Mouse (Mus musculus) layer of hippocampus, adult 18-20 months (tissue): ENCODE measurements around the gene Traf5. TPM values are rescaled to one million over a fixed set of nuclear protein-coding genes. Genes with fewer than 3 reads are reported as not detected.

ENCODE experiments used
- DNase-seq, 2 experiments: peaks; one replicate each; pipeline ENCODE4 v3.0.0; 2022; ENCODE audit warnings: low spot score in 2 of 2
- long read RNA-seq: library from polyadenylated mRNA; stranded (forward); transcript quantifications from one replicate; pipeline ENCODE4 v2.0.0, GENCODE M21; 2021
- total RNA-seq, 2 experiments: library from RNA; stranded (reverse); gene quantifications; 2 replicates each; pipeline ENCODE4 v1.2.3; 2021

Traf5 gene
- 1 to 10 TPM; 3.3 to 4.6 TPM for total RNA-seq
- long read RNA-seq, partial matches to known transcripts: 0 of 1 reads
- long read RNA-seq, other reads (novel, unspliced or antisense): 1 of 1 reads

DNA sequence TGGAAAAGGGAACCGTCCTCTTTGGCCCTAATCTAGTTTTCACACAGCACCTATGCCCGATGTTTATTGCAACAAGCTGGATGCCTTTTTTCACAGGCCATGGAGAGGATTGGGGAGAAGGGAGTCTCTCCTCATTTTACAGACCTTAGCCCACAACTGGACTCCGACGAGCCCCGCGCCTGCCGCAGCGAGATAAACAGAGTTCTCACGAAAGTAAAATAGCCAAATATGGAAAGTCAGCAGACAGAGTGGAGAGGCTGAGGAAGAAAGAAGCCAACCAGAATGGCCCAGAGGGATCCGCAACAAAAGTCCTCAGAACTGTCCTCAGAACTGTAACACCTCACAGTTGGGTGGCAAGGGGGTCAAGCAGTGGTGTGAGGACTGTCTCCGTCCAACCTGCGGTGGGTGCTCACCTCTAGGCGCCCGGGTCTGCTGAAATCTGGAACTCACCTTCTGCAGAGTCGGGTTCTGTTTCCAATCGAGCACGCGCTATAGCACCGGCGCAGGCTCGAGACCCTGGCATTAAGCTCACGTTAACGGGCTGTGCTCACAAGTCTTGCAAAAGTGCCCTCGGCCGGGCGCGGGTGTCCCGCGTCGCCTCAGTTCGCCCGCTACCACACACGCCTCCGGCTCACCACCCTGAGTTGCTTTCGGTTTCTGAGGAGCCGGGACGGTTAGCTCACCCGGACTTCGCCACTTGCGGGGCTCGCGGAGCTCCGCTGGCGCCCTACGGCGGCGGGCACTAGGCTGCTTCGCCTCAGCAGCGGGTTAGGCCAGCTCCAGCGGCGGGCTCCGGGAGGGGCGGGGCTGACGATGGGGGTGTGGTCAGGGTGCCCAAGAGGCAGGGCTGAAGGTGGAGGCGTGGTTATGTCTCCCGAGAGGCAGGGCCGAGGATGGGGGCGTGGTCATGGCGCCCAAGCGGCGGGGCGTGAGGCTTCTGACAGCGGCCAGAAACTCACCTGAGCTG is at the start of gene Traf5:
Gene Traf5 (minus strand): TSS at position 754 of the 967 bp plus-strand sequence.
- DNase-seq: peak; percentile 87 to 94

DNA sequence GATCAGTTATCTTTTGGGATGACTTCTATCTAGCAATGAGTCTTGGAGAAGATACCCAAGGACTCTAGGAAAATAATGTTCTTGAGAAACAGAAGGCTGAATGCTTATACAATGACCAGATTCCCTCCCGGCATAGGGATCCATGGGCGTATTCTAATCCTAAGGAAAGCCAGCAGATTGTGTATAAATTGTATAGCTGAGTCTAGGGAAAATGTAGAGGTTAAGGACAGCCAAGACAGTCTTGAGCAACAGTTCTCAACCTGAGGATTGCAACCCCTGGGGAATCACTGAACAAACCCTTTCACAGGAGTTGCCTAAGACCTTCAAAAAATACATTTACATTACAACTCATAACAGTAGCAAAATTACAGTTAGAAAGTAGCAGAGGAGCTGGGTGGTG is 48.0 kb upstream of the Traf5 start:
- DNase-seq: no peak

DNA sequence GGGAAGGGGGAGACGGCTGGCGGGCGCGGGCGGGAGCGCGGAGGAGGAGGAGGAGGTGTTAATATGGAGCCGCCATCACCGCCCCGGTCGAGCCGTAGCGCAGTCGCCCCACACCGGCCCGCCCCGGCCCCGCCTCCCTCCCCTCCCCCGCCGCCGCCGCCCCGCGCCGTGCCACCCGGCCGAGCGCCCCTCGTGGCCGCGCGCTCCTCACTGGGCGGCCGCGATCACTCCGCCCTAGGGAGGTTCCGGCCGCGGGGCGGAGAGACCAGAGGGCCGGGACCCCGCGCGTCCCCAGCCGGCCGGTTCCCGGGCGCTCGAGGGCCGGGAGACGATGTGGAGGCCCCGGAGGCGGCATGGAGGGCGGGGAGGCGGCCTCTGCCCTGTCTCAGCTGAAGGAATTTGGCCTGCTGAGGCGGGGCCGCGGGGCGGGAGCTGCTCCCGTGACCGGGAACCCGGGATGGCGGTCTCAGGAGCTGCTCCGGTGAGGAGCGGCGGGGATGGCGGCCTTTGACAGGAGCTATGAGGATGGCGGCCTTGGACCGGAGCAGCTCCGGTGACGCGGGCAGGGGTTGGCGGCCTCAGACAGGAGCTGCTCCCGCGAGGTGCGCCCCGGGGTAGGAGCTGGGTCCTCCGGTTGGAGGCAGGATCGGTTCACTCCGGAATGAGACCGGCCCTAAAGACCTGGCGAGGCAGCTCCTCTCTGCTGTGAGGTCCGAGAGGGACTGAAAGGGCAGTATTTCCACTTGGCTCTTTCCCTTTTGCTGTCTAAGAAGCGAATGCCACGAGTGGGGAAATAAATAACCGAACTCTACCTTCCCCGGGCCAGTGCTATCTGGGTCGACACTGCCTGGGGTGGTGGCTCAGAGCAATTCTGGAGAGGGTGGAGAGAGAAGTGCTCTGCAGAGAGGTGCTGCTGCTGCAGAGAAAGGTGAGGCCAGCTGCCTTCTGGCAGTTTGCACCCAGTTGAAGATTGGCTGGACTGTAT is 45.9 kb upstream of the Traf5 start, which contains the start of gene Rcor3:
Gene Rcor3 (minus strand): TSS at position 137 of the 985 bp plus-strand sequence.
- peak; percentile 60 to 80 for DNase-seq

DNA sequence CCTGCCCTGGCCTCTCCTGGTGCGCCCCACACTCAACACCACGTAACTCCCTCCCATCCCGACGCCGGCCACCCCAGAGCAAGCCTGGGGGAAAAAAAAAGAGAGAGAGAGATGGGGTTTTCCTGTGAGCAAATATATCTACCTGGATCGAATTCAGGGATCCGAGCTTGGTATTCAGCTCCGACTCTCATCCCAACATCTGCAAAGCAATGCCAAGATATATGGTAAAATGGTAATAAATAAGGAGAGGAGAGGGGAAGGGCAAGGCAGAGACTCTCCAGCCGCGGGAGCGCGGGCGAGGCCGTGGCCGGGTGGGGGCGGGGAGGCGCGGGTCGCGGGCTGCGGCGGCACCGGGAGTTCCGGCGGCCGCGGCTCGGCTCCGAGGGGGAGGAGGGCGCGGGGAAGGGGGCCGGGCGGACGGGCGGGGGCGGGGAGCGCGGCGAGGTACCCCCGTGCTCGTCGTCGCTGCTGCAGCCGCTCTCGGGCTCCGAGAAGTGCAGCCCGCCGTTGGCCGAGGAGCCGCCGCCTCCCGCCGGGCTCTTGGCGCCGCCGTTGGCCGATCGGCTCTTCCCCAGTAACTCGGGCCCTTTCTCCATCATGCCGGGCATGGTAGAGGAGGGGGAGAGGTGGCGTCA is 45.0 kb upstream of the Traf5 start:
- DNase-seq: peak in 1 of 2 experiments; percentile 26

DNA sequence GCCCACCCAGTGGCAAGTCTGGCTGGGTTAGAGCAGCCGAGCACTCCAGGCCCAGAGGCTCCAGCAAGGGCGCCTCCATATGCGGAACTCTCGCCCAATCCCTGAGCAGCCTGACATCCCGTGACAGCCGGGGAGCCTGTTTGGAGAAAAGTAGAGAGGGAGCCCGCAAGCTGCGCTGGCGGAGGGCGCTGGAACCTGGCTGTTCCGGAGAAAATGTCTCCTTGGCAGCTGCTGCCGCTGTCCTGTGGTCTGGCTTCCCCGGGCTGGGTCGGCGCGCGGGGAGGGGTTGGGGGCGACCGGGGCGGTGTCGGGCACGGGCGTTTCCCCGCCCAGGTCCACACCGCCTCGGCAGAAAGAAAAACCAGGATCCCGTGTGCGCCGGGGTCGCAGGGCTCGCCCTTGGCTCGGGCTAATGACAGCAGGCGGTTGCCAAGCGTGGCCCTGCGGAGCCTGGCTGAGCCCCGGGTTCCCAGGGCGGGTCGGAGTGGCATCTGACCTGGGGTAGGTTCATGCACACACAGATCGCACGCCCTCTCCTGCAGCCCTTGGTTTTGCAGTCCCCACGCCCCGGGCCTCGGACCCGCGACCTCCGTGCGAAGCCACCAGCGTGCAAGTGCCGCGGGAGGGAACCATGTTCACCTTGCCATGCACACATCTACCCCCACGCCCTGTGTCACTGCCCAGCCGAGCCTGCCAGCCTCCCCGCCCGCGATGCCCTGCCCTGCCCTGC is 44.4 kb upstream of the Traf5 start:
- peak; percentile 75 to 87 for DNase-seq

DNA sequence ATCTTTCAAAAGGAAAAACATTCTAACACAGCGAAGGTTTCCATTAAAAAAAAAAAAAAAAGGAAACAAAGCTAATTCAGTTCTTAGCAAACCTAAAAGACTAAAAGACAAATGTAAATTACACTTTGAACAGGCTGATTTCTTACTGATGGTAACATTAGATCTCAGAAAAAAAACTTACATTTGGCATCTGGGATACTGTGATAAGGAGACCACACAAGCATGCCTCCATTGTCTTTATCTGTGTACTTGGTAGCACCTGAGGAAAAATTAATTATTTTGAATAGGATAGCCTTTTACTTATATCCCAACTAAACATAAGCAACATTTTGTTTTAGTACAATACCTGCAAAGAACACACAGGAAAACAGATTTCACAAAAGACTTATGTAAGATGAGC is 37.8 kb upstream of the Traf5 start:
- no peak for DNase-seq

DNA sequence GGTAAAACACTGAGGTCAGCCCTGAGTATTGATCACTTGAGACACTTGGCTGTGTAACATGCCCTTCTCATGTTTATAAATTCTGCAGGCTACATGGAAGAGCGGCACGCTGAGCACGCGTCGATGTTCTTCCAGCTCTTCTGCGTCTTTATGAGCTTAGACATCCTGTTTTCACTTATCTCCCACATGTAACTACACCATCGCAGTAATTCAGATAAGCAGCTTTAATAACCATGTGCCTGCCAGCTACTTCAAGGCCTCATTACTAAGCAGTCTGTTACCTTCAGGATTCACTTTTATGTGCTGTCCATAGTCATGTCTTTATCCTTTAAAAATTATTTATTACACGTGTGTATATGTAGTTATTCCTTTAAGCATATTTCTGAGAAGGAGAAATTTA is 36.0 kb upstream of the Traf5 start:
- DNase-seq: no peak

DNA sequence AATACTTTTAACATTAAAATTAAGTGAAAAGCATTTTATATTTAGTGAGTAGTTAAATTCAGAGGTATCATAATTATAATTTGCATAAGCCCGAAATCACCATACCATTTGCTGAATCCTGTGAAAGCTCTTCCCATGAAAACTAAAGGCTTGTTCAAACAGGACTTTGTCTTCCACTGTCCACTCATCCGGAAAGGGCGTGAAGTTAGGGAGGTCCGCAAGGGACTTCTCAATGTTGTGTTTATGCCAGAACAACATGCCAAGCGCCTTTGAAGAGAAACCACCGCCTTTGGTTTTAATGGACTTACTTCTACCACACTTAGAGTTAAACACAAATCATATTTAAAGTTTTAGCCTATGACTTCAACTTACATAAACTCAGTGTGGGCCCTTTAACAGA is 33.4 kb upstream of the Traf5 start:
- no peak for DNase-seq

DNA sequence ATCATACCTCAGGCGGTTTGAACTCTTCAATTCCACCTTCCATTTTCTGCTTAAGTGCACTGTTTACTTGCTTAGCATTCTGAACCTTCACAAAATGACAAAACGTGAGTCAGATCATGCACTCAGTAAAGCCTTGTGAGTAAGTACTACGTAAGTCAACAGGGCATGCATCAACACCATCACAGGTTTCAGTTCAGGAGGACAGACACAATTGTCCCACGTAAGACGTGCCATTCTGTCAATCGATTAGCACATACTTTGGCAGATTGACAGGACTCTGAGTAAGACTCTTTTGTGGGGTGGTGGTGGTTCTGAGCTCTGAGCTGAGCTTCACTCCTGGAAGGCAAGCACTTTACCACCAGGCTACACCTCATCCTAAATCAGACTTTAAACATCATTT is 23.9 kb upstream of the Traf5 start:
- DNase-seq: no peak

DNA sequence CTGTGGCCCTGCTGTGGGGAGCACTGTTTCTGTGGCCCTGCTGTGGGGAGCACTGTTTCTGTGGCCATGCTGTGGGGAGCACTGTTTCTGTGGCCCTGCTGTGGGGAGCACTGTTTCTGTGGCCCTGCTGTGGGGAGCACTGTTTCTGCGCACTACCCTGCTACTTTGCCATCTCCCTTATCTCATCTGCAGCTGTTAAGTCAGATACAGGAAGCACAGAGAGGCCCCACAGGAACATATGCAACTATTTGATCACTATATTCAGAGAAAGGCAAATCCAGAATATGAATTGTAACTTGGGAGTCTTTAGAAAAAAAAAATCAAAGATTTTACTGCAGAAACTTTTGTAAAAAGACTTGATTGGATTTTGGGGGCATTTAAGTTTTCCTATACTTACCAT is 23.0 kb upstream of the Traf5 start:
- DNase-seq: no peak

DNA sequence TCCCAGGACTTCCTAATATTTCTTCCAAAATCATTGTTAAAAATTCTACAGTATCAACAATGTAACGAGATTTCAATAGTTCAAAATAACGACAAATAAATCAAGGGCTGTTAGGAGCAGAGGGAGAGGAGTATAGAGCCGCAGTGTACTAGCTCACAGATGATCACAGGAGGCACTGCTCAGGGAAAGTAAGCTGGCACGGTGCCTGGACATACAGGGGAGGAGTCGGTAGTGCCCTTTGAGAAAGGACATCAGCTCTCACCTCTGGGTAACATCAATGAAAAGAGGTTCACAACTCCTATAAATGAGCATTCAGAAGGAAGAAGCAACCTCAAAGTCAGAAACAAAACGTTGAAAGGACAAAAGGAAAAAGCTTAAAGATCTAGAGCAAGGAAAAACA is 16.8 kb upstream of the Traf5 start:
- no peak for DNase-seq

DNA sequence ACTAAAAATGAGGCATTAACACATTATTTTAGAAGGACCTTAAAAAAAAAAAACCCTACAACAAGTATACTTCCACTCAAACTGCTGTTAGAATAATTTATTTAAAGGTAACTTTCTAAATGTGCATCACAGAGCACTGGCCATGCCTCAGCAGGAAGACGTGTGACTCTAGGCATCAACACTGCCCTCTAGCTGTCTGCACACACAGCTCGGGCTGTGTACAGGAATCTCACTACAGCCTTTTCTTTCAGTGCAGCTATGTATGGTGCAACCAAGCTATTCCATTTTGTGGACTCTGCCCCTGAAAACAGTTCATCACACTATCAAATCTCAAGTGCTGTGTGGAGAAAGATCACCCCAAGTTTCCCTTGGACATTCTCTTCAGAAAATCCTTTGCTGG is 15.0 kb upstream of the Traf5 start:
- peak in 1 of 2 experiments; percentile 42 for DNase-seq

DNA sequence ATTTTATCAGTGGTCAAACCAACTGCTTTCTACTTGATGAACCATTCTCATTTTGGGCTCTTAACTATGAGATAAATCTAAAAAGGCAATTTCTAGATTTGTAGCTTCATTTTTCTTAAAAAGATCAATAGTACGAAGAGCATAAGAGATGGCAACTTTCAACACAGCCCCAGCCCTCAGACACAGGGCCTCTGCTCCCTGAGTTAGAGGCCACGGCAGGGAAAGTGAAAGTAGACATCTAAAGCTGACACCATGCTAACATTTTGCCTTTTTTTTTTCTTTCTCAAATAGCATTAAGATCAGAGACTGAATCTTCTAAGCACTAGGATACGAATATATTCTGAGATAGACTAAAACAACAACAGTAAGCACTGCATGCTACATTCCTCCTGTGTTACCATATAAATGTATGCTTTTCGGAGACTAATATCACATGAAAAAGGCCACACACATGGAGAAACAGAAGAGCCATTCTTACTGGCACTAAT is 13.6 kb upstream of the Traf5 start:
- no peak for DNase-seq

DNA sequence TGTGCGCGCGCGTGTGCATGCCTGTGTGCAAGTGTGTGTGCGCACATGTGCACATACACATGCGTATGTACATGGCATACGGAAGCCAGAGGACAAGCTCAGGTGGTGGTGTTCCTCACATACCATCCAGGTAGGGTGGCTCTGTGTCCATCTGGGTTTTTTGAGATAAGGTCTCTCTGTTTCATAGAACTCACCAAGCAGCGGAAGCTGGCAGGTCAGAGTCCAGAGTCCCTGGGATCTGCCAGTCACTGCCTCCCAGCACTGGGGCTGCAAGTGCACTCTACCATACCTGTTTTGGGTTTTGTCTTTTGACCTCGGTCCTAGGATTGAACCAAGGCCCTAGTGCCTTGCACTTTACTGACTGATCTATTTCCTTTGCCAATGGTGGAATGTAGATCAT is 11.7 kb upstream of the Traf5 start:
- DNase-seq: no peak

DNA sequence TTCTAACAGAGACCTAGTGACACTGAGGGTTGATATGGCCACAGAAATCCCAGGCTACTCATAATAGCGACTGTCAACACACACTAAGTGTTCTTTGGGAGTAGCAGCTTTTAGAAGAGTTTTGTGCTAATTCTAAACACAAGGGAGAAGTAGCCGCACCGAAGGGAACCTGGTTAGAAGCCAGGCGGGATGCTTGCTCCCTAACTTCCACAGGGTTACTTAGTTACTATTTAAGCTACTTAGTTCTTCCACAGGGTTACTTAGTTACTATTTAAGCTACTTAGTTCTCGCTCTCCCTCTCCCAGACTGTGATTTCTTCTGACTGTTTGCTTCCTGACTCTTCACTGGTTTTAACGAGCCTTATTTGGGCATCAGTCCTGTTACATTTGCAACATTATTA is 10.8 kb upstream of the Traf5 start:
- DNase-seq: no peak

DNA sequence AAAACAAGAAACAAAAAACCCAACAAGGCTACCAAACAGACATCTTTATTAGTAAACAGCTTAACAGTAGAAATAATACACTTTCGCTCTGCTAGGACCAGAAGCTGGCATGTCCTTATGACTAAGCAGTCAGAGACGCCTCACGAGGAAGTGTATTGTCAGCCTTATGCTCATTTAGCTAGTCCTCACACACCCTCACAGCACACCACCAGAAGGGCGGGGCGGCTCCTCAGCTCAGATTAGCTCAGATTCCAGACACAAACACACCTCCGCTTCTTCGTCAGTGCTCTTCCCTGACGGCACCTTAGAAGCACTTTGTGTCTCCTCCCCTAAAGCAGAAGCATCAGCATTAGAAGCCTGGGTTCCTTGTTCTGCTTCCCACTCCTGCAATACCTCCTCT is 9.0 kb upstream of the Traf5 start:
- peak in 1 of 2 experiments; percentile 58 for DNase-seq

DNA sequence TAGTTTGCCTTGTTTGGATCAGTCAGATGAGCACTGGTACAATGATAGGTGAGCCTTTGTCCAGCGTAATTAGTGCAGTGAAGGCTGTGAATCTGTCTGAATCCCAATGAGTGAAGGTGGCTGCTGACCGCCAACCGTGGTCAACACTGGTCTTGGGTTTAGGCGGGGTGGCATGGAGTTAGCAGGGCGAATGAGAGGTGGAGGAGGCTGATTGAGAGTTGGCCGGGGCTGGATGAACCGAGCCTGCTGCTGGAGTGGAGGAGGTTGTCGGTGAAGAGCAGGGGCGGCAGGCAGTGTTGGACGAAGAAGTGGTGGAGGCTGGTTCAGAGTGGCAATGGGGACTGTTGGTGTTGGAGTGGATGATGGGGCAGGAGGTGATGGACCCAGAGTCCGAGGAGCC is 8.4 kb upstream of the Traf5 start:
- DNase-seq: no peak

DNA sequence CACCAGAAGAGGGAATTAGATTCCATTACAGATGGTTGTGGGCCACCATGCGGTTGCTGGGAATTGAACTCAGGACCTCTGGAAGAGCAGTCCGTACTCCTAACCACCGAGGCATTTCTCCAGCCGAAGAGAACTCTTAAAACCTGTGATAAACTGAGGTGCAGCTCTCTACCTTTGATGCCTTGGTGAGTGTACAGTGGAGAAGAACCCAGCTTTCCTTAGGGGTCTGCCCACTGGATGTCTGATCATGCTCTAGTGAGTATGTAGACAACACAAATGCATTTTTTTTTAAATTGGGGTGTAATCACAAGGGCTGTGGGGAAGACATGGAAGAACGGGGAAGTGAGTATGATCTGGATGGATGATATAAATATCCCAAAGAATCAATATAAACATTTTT is 3.3 kb upstream of the Traf5 start:
- DNase-seq: no peak

DNA sequence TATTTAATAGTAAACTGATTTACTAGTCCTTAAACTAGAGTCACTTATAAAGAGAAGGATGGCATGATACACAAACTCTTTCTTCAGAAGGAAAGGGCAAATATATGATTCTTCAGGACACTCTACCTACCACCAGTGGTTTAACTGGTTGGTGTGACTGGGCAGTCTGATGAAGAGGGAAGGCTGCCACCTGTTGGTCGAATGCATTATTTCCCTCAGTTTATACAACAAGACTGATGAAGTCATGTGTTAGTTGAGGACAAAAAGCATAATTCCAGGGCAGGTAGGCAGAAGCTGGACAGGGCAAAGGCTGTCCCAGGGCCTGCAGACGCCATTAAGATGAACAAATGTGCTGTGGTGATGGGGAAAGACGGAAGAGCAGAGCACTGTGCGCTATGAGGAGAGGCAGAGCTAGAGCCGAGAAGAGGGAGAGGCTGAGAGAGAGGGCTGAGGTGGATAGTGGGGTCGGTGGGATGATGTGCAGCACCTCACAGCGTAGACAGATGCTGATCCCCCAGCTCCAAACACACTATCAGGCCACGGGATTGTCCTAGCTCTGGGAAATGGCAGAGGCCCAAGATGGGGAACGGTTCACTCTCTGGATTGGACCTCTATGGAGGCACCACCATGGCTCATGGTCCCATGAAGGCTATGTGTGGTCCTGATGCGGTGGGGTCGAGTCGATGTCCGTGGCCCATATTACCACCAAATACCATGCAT is 2.3 kb upstream of the Traf5 start:
- peak; percentile 35 to 86 for DNase-seq
